Mouse (Mus musculus) neural tube, embryonic 10.5 days (tissue): ENCODE measurements around the gene Uspl1.
A peak's percentile ranks its signal among the peaks of the same experiment; 100 is the strongest.
"Not testable (repeated sequence)": the region's sequence is repeated elsewhere in the genome, so short reads cannot be mapped to it uniquely, and the experiment has no call there.

Experiments used
- DNase-seq: peaks from one replicate; pipeline ENCODE4 v3.0.0-alpha.2; 2017; ENCODE audit warnings: low spot score; ENCODE audit errors: extremely low spot score

Gene Uspl1

GRCm38 (mm10) chr5:149184104-149184843, at the start of gene Uspl1, which contains the start of gene Hmgb1:
Gene Uspl1 (plus strand): TSS chr5:149184350.
Gene Hmgb1 (minus strand): TSS chr5:149184489.
- peak; percentile 100 for DNase-seq

GRCm38 (mm10) chr5:149134751-149135454, 49.2 kb upstream of the Uspl1 start:
- DNase-seq: no peak

- no peak for DNase-seq
These were observed 48.4 kb upstream of the Uspl1 start for GRCm38 (mm10) chr5:149135455-149136354.

GRCm38 (mm10) chr5:149136933-149137365, 47.2 kb upstream of the Uspl1 start:
- no peak for DNase-seq

GRCm38 (mm10) chr5:149137447-149137846, 46.7 kb upstream of the Uspl1 start:
- no peak for DNase-seq

GRCm38 (mm10) chr5:149138087-149138486, 46.1 kb upstream of the Uspl1 start:
- DNase-seq: not testable (repeated sequence)

- no peak for DNase-seq
These were observed 43.8 kb upstream of the Uspl1 start for GRCm38 (mm10) chr5:149140336-149140735.

- not testable (repeated sequence) for DNase-seq
These were observed 43.0 kb upstream of the Uspl1 start for GRCm38 (mm10) chr5:149141155-149141554.

GRCm38 (mm10) chr5:149143766-149144375, 40.3 kb upstream of the Uspl1 start:
- DNase-seq: no peak

GRCm38 (mm10) chr5:149146691-149147090, 37.5 kb upstream of the Uspl1 start:
- no peak for DNase-seq

GRCm38 (mm10) chr5:149147386-149148000, 36.7 kb upstream of the Uspl1 start:
- DNase-seq: no peak

- DNase-seq: no peak
These were observed 33.3 kb upstream of the Uspl1 start for GRCm38 (mm10) chr5:149150882-149151281.

GRCm38 (mm10) chr5:149152063-149152773, 31.9 kb upstream of the Uspl1 start:
- peak; percentile 26 for DNase-seq

GRCm38 (mm10) chr5:149152774-149153155, 31.4 kb upstream of the Uspl1 start:
- DNase-seq: no peak

GRCm38 (mm10) chr5:149156886-149157563, 27.1 kb upstream of the Uspl1 start:
- DNase-seq: no peak

GRCm38 (mm10) chr5:149159021-149159420, 25.1 kb upstream of the Uspl1 start:
- no peak for DNase-seq

- no peak for DNase-seq
These were observed 23.7 kb upstream of the Uspl1 start for GRCm38 (mm10) chr5:149160469-149160868.

- no peak for DNase-seq
These were observed 21.3 kb upstream of the Uspl1 start for GRCm38 (mm10) chr5:149162890-149163289.

- no peak for DNase-seq
These were observed 19.3 kb upstream of the Uspl1 start for GRCm38 (mm10) chr5:149164881-149165280.
